Mouse (Mus musculus): ENCODE data around the gene Mpdu1.
"Not testable (repeated sequence)": the region's sequence is repeated elsewhere in the genome, so short reads cannot be mapped to it uniquely, and the experiment has no call there.

DNA sequence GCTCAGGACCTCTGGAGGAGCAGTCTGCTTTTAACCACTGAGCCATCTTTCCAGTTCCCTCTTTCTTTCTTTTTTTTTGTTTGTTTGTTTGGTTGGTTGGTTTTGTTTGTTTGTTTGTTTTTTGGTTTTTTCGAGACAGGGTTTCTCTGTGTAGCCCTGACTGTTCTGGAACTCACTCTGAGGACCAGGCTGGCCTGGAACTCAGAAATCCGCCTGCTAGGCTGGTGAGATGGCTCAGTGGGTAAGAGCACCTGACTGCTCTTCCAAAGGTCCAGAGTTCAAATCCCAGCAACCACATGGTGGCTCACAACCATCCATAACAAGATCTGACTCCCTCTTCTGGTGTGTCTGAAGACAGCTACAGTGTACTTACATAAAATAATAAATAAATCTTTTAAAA, 38.1 kb downstream of the Mpdu1 start:
- not testable (repeated sequence) for TF ChIP-seq USF1 (IDR thresholded peaks at IDR 0.05; ENCODE audit: low read depth, low read length); CTCF (conservative IDR thresholded peaks at IDR 0.05 in 1 of 2, IDR thresholded peaks at IDR 0.05 in 1 of 2; ENCODE audit: low read depth in 2 of 2, low read length in 2 of 2); POLR2A (IDR thresholded peaks at IDR 0.05; ENCODE audit: low read depth, low read length); ZC3H11A (IDR thresholded peaks at IDR 0.05; ENCODE audit: low read depth, low read length); RAD21 (IDR thresholded peaks at IDR 0.05; ENCODE audit: low read depth, low read length); E2F4 (IDR thresholded peaks at IDR 0.05; ENCODE audit: insufficient replicate concordance, low read depth, low read length); ZNF384 (IDR thresholded peaks at IDR 0.05; ENCODE audit: low read depth, low read length); NELFE (IDR thresholded peaks at IDR 0.05; ENCODE audit: low read depth, low read length); POLR2AphosphoS2 (IDR thresholded peaks at IDR 0.05; ENCODE audit: low read depth, low read length)

Measured in CH12.LX (cell line).